Mouse (Mus musculus): Measurements from ENCODE around the gene Pdss2. TPM values are rescaled to one million over a fixed set of nuclear protein-coding genes. Genes with fewer than 3 reads are reported as not detected.
A peak's percentile ranks its signal among the peaks of the same experiment; 100 is the strongest.

Gene Pdss2
- total and polyA plus RNA-seq, 2 experiments: 10.2 to 10.3 TPM

GRCm38 (mm10) chr10:43211866-43212265 lies 9.4 kb upstream of the Pdss2 start:
- DNase-seq (ENCODE audit: extremely low read depth, low read depth, low spot score): peak; percentile 16
- H3K36me3 ChIP-seq (ENCODE audit: control insufficient read depth, insufficient read depth, low read length): no peaks in the 10 kb centered on the region
- 48% methylated on average over 6 of the region's 6 CpGs for WGBS
- H3K27ac ChIP-seq (replicated peaks; ENCODE audit: insufficient read depth, low read depth, low read length): no peak overlapping the region
- no peak for TF ChIP-seq POLR2A (IDR thresholded peaks at IDR 0.05; ENCODE audit: extremely low read depth, insufficient read depth, low read length)
- peak; percentile 68 for TF ChIP-seq CTCF (IDR thresholded peaks at IDR 0.05; ENCODE audit: low read depth, low read length)
- H3K9ac ChIP-seq (ENCODE audit: low read depth, low read length): no peak overlapping the region
- H3K4me3 ChIP-seq (ENCODE audit: insufficient read depth, low read depth, low read length): no peak overlapping the region
- no peaks in the 10 kb centered on the region for H3K27me3 ChIP-seq (ENCODE audit: control insufficient read depth, insufficient read depth, low read length)
- no peaks in the 10 kb centered on the region for H3K4me1 ChIP-seq (ENCODE audit: control insufficient read depth, insufficient read depth, low read length)
- H3K79me2 ChIP-seq (ENCODE audit: control insufficient read depth, insufficient read depth, low read length): no peaks in the 10 kb centered on the region

- Histone ChIP-seq H3K79me2 (ENCODE audit: control insufficient read depth, insufficient read depth, low read length) (peaks cover 3% of the 10 kb centered on the region; the same call in 1 of the 2 replicates), H3K4me3 (ENCODE audit: insufficient read depth, low read depth, low read length) (no peak overlapping the region), H3K27me3 (ENCODE audit: control insufficient read depth, insufficient read depth, low read length) (no peaks in the 10 kb centered on the region), H3K27ac (replicated peaks; ENCODE audit: insufficient read depth, low read depth, low read length) (no peak overlapping the region), H3K4me1 (ENCODE audit: control insufficient read depth, insufficient read depth, low read length) (peaks cover 6% of the 10 kb centered on the region), H3K36me3 (ENCODE audit: control insufficient read depth, insufficient read depth, low read length) (no peaks in the 10 kb centered on the region), H3K9ac (ENCODE audit: low read depth, low read length) (no peak overlapping the region)
- no peak for DNase-seq (ENCODE audit: extremely low read depth, low read depth, low spot score)
- TF ChIP-seq CTCF (IDR thresholded peaks at IDR 0.05; ENCODE audit: low read depth, low read length) (no peak), POLR2A (IDR thresholded peaks at IDR 0.05; ENCODE audit: extremely low read depth, insufficient read depth, low read length) (no peak)
- WGBS: 93% methylated on average over 13 of the region's 13 CpGs
These were observed 3.9 kb upstream of the Pdss2 start for GRCm38 (mm10) chr10:43217361-43217900.

DNA sequence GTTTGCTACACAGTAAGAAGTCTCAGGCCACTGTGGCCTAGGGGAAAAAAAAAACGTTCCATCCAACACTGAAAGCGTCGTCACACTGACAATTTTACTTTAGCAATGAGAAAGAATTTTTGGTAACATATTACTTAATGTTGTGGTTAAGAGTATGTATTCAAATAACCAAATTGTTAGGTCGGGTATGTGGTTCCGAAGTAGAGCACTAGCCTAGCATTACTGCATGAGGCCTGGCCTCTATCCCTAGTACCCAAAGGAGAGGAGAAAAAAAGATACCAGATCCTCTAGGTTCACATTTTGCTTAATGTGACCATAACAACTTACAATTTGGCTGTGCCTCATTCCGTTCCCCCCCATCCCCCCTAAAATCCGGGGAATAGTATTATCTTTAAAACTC lies 807 bp upstream of the Pdss2 start:
- Histone ChIP-seq H3K79me2 (ENCODE audit: control insufficient read depth, insufficient read depth, low read length) (peaks cover 3% of the 10 kb centered on the region; the same call in 1 of the 2 replicates), H3K9ac (ENCODE audit: low read depth, low read length) (peak overlapping the region; percentile 94), H3K27ac (replicated peaks; ENCODE audit: insufficient read depth, low read depth, low read length) (peak overlapping the region; percentile 94), H3K4me1 (ENCODE audit: control insufficient read depth, insufficient read depth, low read length) (peaks cover 6% of the 10 kb centered on the region), H3K36me3 (ENCODE audit: control insufficient read depth, insufficient read depth, low read length) (no peaks in the 10 kb centered on the region), H3K27me3 (ENCODE audit: control insufficient read depth, insufficient read depth, low read length) (no peaks in the 10 kb centered on the region), H3K4me3 (ENCODE audit: insufficient read depth, low read depth, low read length) (peak overlapping the region; percentile 97)
- TF ChIP-seq CTCF (IDR thresholded peaks at IDR 0.05; ENCODE audit: low read depth, low read length): no peak
- no peak for TF ChIP-seq POLR2A (IDR thresholded peaks at IDR 0.05; ENCODE audit: extremely low read depth, insufficient read depth, low read length)
- peak; percentile 38 for DNase-seq (ENCODE audit: extremely low read depth, low read depth, low spot score)
- 12% methylated on average over 7 of the region's 7 CpGs for WGBS

DNA sequence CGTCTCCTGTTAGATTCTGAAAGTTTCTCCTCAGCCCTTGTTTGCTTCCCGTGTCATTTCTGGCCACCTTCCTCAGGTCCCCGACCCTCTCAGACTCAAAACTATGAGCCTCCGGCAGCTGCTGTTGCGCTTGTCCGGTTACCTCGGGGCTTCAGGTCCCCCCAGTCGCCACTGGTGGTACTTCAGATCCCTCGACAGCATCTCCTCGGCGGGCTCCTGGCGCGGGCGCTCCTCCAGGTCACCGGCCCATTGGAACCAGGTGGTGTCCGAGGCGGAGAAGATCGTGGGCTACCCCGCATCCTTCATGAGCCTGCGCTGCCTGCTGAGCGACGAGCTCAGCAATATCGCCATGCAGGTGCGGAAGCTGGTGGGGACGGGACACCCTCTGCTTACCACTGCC lies 373 bp downstream of the Pdss2 start:
- Histone ChIP-seq H3K36me3 (ENCODE audit: control insufficient read depth, insufficient read depth, low read length) (no peaks in the 10 kb centered on the region), H3K27me3 (ENCODE audit: control insufficient read depth, insufficient read depth, low read length) (no peaks in the 10 kb centered on the region), H3K4me3 (ENCODE audit: insufficient read depth, low read depth, low read length) (peak overlapping the region; percentile 97), H3K27ac (replicated peaks; ENCODE audit: insufficient read depth, low read depth, low read length) (peak overlapping the region; percentile 43), H3K9ac (ENCODE audit: low read depth, low read length) (peak overlapping the region; percentile 67), H3K4me1 (ENCODE audit: control insufficient read depth, insufficient read depth, low read length) (peaks cover 6% of the 10 kb centered on the region), H3K79me2 (ENCODE audit: control insufficient read depth, insufficient read depth, low read length) (peaks cover 3% of the 10 kb centered on the region; the same call in 1 of the 2 replicates)
- no peak for DNase-seq (ENCODE audit: extremely low read depth, low read depth, low spot score)
- under 1% methylated on average over 25 of the region's 25 CpGs for WGBS
- TF ChIP-seq POLR2A (IDR thresholded peaks at IDR 0.05; ENCODE audit: extremely low read depth, insufficient read depth, low read length): no peak
- no peak for TF ChIP-seq CTCF (IDR thresholded peaks at IDR 0.05; ENCODE audit: low read depth, low read length)

DNA sequence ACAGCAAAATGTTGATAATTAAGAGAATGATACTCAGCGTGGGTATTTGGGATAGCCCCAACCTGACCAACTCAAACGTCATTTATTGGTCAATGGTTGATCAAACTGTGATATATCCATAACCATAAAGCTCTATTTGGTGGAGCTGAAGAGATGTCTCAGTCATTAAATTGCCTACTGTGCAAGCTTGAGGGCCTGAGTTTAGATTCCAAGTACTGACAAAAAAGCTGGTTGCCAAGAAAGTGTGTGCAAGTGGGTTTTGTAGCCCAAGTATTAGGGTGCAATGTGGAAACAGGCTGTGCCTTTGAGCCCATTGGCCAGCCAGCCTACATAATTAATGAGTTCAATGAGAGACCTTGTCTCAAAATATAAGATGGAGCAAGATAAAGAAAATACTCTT lies 2.1 kb downstream of the Pdss2 start:
- no peak for DNase-seq (ENCODE audit: extremely low read depth, low read depth, low spot score)
- no peaks in the 10 kb centered on the region for H3K27me3 ChIP-seq (ENCODE audit: control insufficient read depth, insufficient read depth, low read length)

DNA sequence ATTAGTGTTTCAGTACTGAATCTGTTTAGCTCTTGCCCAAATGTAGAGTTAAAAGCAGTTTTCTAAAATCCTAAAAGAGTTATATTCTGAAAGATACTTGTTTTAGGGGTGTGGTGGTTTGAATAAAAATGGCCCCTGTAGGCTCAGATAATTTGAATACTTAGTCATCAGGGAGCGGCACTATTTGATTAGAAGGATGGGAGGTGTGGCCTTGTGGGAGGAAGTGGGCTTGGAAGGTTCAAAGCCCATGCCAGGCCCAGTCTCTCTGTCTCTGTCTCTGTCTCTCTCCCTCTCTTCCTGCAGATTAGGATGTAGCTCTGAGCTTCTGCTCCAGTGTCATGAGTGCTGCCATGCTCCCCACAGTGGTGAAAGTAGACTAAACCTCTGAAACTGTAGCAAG lies 5.1 kb downstream of the Pdss2 start:
- H3K9ac ChIP-seq (ENCODE audit: low read depth, low read length): no peak overlapping the region
- no peak overlapping the region for H3K4me3 ChIP-seq (ENCODE audit: insufficient read depth, low read depth, low read length)
- no peak for DNase-seq (ENCODE audit: extremely low read depth, low read depth, low spot score)
- TF ChIP-seq CTCF (IDR thresholded peaks at IDR 0.05; ENCODE audit: low read depth, low read length) (no peak), POLR2A (IDR thresholded peaks at IDR 0.05; ENCODE audit: extremely low read depth, insufficient read depth, low read length) (no peak)
- peaks cover 6% of the 10 kb centered on the region; the same call in 1 of the 2 replicates for H3K79me2 ChIP-seq (ENCODE audit: control insufficient read depth, insufficient read depth, low read length)
- H3K36me3 ChIP-seq (ENCODE audit: control insufficient read depth, insufficient read depth, low read length): no peaks in the 10 kb centered on the region
- peaks cover 2% of the 10 kb centered on the region; the same call in 1 of the 2 replicates for H3K4me1 ChIP-seq (ENCODE audit: control insufficient read depth, insufficient read depth, low read length)
- H3K27ac ChIP-seq (replicated peaks; ENCODE audit: insufficient read depth, low read depth, low read length): no peak overlapping the region
- no peaks in the 10 kb centered on the region for H3K27me3 ChIP-seq (ENCODE audit: control insufficient read depth, insufficient read depth, low read length)
- WGBS: 86% methylated on average over 1 of the region's 1 CpGs

More for the DNA sequence above, 2.1 kb downstream of the Pdss2 start:
- Histone ChIP-seq H3K36me3 (ENCODE audit: control insufficient read depth, insufficient read depth, low read length) (no peaks in the 10 kb centered on the region), H3K79me2 (ENCODE audit: control insufficient read depth, insufficient read depth, low read length) (peaks cover 5% of the 10 kb centered on the region; the same call in 1 of the 2 replicates), H3K4me3 (ENCODE audit: insufficient read depth, low read depth, low read length) (no peak overlapping the region), H3K4me1 (ENCODE audit: control insufficient read depth, insufficient read depth, low read length) (peaks cover 6% of the 10 kb centered on the region), H3K27ac (replicated peaks; ENCODE audit: insufficient read depth, low read depth, low read length) (no peak overlapping the region), H3K9ac (ENCODE audit: low read depth, low read length) (no peak overlapping the region)
- TF ChIP-seq POLR2A (IDR thresholded peaks at IDR 0.05; ENCODE audit: extremely low read depth, insufficient read depth, low read length) (no peak), CTCF (IDR thresholded peaks at IDR 0.05; ENCODE audit: low read depth, low read length) (no peak)
- 99% methylated on average over 2 of the region's 2 CpGs for WGBS

Measured in liver, adult 2 months (tissue).